ENCODE assay signal across 25 mouse cellular contexts in the genomic region with DNA sequence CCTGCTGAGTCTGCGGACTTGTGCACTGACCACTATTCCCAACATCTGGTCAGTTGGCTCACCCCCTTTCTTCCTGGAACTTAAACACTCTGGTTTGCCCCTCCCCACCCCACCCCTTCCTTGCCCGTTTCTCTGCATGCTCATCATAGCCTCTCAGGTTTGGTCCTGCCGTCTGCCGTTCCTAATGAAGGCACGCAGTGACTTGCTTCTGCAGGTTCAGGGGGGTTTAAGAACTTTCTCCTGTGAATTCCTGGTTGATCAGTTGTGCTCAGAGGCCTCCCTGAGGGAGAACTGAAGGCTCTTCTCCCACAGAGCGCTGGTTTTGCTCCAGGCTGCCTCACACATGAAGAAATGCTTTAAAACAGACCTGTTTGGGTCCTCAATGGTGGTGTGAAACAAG. TPM values are rescaled to one million over a fixed set of nuclear protein-coding genes. Genes with fewer than 3 reads are reported as not detected.
"Had no signal": no experiment of that assay in that cellular context is flagged by ENCODE, and none has a peak within 500 bp of the region (broad histone marks: within the 10 kb centered on the region; RNA-seq: fewer than 3 reads in every experiment).

No protein-coding gene starts in this region.

- H3K4me3 ChIP-seq: kidney, embryonic 15.5 days; left cerebral cortex, adult 2 months; limb, embryonic 13.5 days; liver, embryonic 12.5 days; liver, embryonic 15.5 days; lung, embryonic 15.5 days; midbrain, embryonic 13.5 days; myocyte; neural tube, embryonic 13.5 days; stomach, embryonic 15.5 days had no signal

- H3K27me3 ChIP-seq: liver, embryonic 15.5 days; lung, embryonic 15.5 days; midbrain, embryonic 13.5 days; neural tube, embryonic 13.5 days had no signal

- ATAC-seq: liver, embryonic 12.5 days; midbrain, embryonic 13.5 days; midbrain, embryonic 16.5 days had no signal

- H3K9me3 ChIP-seq: kidney, embryonic 15.5 days; liver, embryonic 12.5 days; liver, embryonic 15.5 days; lung, embryonic 15.5 days; midbrain, embryonic 13.5 days; neural tube, embryonic 13.5 days; stomach, embryonic 15.5 days had no signal

- DNase-seq: kidney, adult 8-10 months; kidney, postnatal 10 days; kidney, postnatal 36 days; layer of hippocampus, postnatal 36 days; liver; lung, adult 18-20 months; lung, postnatal 10 days; lung, postnatal 36 days; retina, postnatal 1 day; right cerebral cortex, postnatal 25 days; spleen, adult 18-20 months; thymus, adult 2 months; thymus, postnatal 14 days; thymus, postnatal 4 days had no signal

- H3K4me1 ChIP-seq: kidney, embryonic 15.5 days; liver, embryonic 12.5 days; liver, embryonic 15.5 days; lung, embryonic 15.5 days; stomach, embryonic 15.5 days had no signal

- H3K36me3 ChIP-seq: kidney, embryonic 15.5 days; limb, embryonic 13.5 days; liver, embryonic 12.5 days; liver, embryonic 15.5 days; lung, embryonic 15.5 days; midbrain, embryonic 13.5 days; neural tube, embryonic 13.5 days; stomach, embryonic 15.5 days had no signal

- H3K27ac ChIP-seq: kidney, embryonic 15.5 days; left cerebral cortex, adult 2 months; limb, embryonic 13.5 days; liver, embryonic 12.5 days; liver, embryonic 15.5 days; lung, embryonic 15.5 days; midbrain, embryonic 13.5 days; neural tube, embryonic 13.5 days; stomach, embryonic 15.5 days had no signal

- H3K4me2 ChIP-seq: kidney, embryonic 15.5 days; limb, embryonic 13.5 days; liver, embryonic 12.5 days; liver, embryonic 15.5 days; lung, embryonic 15.5 days; midbrain, embryonic 13.5 days; neural tube, embryonic 13.5 days; stomach, embryonic 15.5 days had no signal

- H3K9ac ChIP-seq: kidney, embryonic 15.5 days; limb, embryonic 13.5 days; liver, embryonic 12.5 days; liver, embryonic 15.5 days; lung, embryonic 15.5 days; midbrain, embryonic 13.5 days; neural tube, embryonic 13.5 days; stomach, embryonic 15.5 days had no signal

RNA-seq across cellular contexts. Expression of gene Iqca, which starts 30.4 kb away (rescaled TPM):
- polyA plus RNA-seq: neural tube, embryonic 13.5 days; stomach, embryonic 15.5 days; thymus, adult 2 months had no signal
